Mouse (Mus musculus): ENCODE measurements at regions not wholly inside any gene's neighbourhood (a gene's known extent, or its start where the extent isn't known, plus 50 kb on each side); places are given as distances from the start of the nearest gene placed in this dataset.
A peak's percentile ranks its signal among the peaks of the same experiment; 100 is the strongest.

DNA sequence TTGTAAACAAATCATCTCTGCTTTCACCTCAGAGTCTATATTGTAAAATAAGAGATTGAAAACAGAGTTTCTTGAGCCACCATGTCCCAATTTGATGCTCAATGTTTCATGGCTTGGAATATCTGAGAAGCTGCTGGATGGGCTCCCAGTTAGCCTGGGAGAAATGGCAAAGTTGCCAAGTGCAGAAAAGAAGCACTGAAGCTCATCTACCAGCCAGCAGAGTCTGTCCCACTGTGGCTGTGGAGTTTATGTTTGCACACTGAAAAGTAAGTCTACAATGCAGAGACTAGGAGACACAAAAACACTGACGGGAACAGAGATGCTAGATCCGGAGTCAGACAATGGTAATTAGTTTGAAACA lies 341.7 kb downstream of the Fam84a start:
- Histone ChIP-seq H3K4me1 (no peaks in the 10 kb centered on the region), H3K36me3 (no peaks in the 10 kb centered on the region), H3K9me3 (replicated peaks) (no peaks in the 10 kb centered on the region), H3K4me3 (replicated peaks) (no peak overlapping the region), H3K4me2 (no peak overlapping the region), H3K27me3 (no peaks in the 10 kb centered on the region), H3K9ac (no peak overlapping the region), H3K27ac (no peak overlapping the region)
- ATAC-seq (replicated peaks; ENCODE audit: low FRiP score), result no peak
- WGBS, result 85% methylated on average over 2 of the region's 2 CpGs

DNA sequence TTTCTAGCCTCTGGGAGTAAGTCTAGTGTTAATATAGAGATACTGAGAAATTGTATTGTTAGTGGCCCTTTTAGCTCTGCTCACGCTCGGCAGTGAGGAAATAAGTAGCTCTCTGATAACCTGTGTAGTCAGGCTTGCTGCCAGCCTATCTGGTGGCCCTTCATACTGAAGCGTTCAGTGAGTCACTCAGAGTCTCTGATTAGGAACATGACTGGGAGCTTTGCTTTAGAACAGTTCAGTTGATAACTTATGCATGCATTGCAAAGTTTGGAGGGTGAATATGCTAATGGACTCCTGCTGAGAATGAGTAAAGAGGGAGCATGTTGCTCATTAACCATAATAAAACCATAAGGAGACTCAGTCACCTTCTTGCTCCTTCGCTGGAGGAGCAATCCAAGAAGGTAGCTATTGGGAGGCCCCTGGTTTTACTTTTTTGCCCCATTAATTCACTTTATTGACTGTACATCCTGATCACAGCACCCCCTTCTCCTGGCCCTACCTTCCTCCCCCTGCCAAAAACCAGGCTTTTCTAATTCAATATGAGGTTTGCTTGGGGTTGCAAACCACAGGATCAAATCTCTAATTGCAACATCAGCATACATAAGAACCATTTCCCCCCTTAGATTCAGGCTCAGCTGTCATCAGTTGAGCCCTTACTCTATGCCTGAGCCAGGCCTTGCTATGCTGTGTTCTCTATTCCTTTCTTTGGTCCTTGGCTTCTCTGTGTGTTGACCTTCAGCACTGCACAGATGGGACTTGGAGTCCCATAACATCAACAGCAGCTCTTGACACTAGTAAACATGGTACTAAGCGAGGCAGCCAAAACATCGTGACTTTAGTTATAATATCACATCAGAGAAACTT lies 342.3 kb downstream of the Fam84a start:
- H3K4me3 ChIP-seq (replicated peaks), result no peak overlapping the region
- H3K27me3 ChIP-seq, result no peaks in the 10 kb centered on the region
- no peak overlapping the region for H3K27ac ChIP-seq
- 74% methylated on average over 6 of the region's 6 CpGs for WGBS
- no peak overlapping the region for H3K4me2 ChIP-seq
- H3K4me1 ChIP-seq, result no peaks in the 10 kb centered on the region
- H3K9ac ChIP-seq, result no peak overlapping the region
- peak; percentile 15; the same call in 1 of the 2 replicates for ATAC-seq (replicated peaks; ENCODE audit: low FRiP score)
- H3K9me3 ChIP-seq (replicated peaks), result no peaks in the 10 kb centered on the region
- no peaks in the 10 kb centered on the region for H3K36me3 ChIP-seq

DNA sequence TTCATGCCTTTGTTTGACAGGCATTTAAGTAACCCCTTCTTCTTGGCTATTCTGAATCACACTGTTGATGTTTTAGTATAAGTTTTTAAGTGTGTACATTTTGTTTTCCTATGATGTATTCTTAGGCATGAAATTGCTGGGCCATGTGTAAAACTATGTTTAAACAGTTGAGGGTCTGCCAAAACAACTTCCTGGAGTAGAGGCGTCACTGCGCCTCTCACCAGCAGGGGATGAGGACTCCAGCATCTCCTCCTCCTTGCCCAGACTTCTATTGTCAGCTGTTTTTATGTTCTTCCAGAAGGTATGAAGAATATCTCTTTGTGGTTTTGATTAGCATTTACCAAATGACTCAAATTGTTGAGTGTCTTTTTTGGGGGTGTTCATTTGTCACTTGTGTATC lies 372.1 kb downstream of the Fam84a start:
- Histone ChIP-seq H3K27me3 (no peaks in the 10 kb centered on the region), H3K9ac (no peak overlapping the region), H3K9me3 (replicated peaks) (no peaks in the 10 kb centered on the region), H3K4me1 (no peaks in the 10 kb centered on the region), H3K4me2 (no peak overlapping the region), H3K27ac (no peak overlapping the region), H3K36me3 (no peaks in the 10 kb centered on the region), H3K4me3 (replicated peaks) (no peak overlapping the region)
- no peak for ATAC-seq (replicated peaks; ENCODE audit: low FRiP score)
- 90% methylated on average over 2 of the region's 2 CpGs for WGBS

DNA sequence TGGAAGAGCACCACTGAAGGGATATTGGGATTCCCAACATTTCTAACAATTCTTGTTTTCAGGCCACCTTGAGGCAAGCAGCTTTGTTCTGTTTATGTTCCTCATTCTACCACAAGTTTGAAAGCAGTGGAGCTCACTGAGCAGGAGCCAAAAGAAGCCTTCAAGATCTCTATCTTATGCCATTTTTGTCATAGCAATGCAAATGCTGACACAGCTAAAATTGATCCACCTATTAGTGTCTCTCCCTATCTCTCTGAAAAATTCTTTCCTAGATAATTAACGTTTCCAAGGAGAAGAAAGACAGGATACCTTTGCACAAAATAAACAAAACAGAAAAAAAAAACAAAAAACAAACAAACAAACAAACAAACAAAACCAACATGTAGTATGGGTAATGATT lies 375.2 kb downstream of the Fam84a start:
- Histone ChIP-seq H3K9ac (no peak overlapping the region), H3K36me3 (no peaks in the 10 kb centered on the region), H3K4me3 (replicated peaks) (no peak overlapping the region), H3K27ac (no peak overlapping the region), H3K4me1 (no peaks in the 10 kb centered on the region), H3K9me3 (replicated peaks) (no peaks in the 10 kb centered on the region), H3K27me3 (no peaks in the 10 kb centered on the region), H3K4me2 (no peak overlapping the region)
- WGBS, result 88% methylated on average over 1 of the region's 1 CpGs
- ATAC-seq (replicated peaks; ENCODE audit: low FRiP score), result no peak

DNA sequence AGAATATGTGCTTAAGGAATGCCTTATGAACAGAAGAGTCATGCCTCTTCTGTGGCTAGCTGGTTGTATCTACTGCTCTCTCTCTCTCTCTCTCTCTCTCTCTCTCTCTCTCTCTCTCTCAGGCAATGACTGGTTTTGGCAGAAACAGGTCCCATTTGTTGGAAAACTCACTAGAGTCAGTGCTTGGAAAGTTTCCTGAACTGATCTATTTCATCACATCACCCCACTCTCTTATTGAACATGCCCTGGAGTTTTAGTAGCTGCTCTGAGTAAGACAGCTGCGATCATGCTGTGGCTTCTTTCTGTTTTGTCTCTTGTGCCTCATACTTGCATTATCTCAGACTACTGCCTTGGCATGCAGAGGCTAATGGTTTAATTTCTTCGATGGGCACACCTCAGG lies 382.2 kb downstream of the Fam84a start:
- 86% methylated on average over 2 of the region's 2 CpGs for WGBS
- Histone ChIP-seq H3K36me3 (no peaks in the 10 kb centered on the region), H3K9ac (no peak overlapping the region), H3K4me2 (no peak overlapping the region), H3K4me1 (no peaks in the 10 kb centered on the region), H3K4me3 (replicated peaks) (no peak overlapping the region), H3K27me3 (no peaks in the 10 kb centered on the region), H3K9me3 (replicated peaks) (no peaks in the 10 kb centered on the region), H3K27ac (no peak overlapping the region)
- ATAC-seq (replicated peaks; ENCODE audit: low FRiP score), result no peak

DNA sequence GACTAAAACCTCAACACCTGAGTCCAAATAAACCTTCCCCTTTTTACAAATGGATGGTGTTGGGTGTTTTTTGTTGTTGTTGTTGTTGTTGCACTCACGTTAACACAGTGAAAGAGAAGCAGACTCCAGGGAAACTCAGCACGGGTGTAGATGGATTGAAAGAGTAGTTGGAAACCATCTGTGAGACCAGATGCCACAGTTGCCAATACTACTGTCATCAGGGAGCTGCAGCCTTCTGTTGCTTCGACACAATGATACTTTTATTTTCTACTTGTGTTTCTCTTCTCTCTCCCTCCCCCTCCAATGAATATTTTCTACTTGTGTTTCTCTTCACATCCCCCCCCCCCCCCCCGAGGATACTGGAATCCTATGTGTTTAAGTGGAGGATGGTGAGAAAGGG lies 382.7 kb downstream of the Fam84a start:
- Histone ChIP-seq H3K27ac (no peak overlapping the region), H3K27me3 (no peaks in the 10 kb centered on the region), H3K9me3 (replicated peaks) (no peaks in the 10 kb centered on the region), H3K4me3 (replicated peaks) (no peak overlapping the region), H3K4me1 (no peaks in the 10 kb centered on the region), H3K36me3 (no peaks in the 10 kb centered on the region), H3K9ac (no peak overlapping the region), H3K4me2 (no peak overlapping the region)
- 89% methylated on average over 4 of the region's 4 CpGs for WGBS
- no peak for ATAC-seq (replicated peaks; ENCODE audit: low FRiP score)

DNA sequence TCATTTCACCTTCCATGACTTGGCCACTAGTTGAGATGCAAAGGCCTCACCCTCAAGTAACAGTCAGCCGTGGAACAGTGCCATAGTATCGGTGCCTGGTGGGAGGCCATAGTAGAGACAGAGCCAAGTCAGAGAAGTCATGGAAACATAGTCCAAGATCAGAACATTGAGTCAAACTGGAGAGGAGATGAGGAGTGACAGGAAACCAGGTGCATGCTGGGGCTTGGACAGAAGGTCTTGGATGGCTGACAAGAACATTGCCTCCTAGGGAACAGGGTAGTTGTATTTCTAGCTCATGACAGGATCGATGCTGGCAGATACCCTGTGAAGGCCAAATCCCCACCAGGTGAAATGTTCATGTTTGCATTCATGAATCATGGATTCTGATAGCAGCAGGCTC lies 385.4 kb downstream of the Fam84a start:
- no peak for ATAC-seq (replicated peaks; ENCODE audit: low FRiP score)
- H3K27me3 ChIP-seq, result no peaks in the 10 kb centered on the region
- H3K9ac ChIP-seq, result no peak overlapping the region
- no peaks in the 10 kb centered on the region for H3K4me1 ChIP-seq
- H3K36me3 ChIP-seq, result no peaks in the 10 kb centered on the region
- H3K4me2 ChIP-seq, result no peak overlapping the region
- 89% methylated on average over 3 of the region's 3 CpGs for WGBS
- H3K27ac ChIP-seq, result no peak overlapping the region
- no peak overlapping the region for H3K4me3 ChIP-seq (replicated peaks)
- H3K9me3 ChIP-seq (replicated peaks), result no peaks in the 10 kb centered on the region

DNA sequence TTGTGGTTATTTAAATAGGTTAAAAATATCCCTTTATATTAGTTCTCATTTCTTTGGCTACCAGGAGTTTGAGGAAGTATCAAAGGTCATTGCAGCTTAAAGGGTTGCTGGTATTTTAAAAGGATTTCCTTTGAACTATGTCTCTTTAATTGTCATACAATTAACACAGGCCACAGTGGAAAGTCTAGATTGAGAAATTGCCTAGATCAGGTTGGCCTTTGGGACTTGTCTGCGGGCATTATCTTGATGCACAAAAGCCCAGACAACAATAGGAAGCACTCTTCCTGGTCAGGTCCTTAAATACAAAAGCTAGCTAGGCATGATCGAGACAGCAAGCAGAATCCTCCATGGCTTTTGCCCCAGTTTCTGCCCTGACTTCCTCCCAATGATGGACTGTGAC lies 398.0 kb downstream of the Fam84a start:
- no peak for ATAC-seq (replicated peaks; ENCODE audit: low FRiP score)
- no peak overlapping the region for H3K9ac ChIP-seq
- H3K36me3 ChIP-seq, result no peaks in the 10 kb centered on the region
- no peak overlapping the region for H3K4me2 ChIP-seq
- no peak overlapping the region for H3K4me3 ChIP-seq (replicated peaks)
- H3K9me3 ChIP-seq (replicated peaks), result no peaks in the 10 kb centered on the region
- WGBS, result 95% methylated on average over 2 of the region's 2 CpGs
- no peaks in the 10 kb centered on the region for H3K27me3 ChIP-seq
- H3K27ac ChIP-seq, result no peak overlapping the region
- no peaks in the 10 kb centered on the region for H3K4me1 ChIP-seq

DNA sequence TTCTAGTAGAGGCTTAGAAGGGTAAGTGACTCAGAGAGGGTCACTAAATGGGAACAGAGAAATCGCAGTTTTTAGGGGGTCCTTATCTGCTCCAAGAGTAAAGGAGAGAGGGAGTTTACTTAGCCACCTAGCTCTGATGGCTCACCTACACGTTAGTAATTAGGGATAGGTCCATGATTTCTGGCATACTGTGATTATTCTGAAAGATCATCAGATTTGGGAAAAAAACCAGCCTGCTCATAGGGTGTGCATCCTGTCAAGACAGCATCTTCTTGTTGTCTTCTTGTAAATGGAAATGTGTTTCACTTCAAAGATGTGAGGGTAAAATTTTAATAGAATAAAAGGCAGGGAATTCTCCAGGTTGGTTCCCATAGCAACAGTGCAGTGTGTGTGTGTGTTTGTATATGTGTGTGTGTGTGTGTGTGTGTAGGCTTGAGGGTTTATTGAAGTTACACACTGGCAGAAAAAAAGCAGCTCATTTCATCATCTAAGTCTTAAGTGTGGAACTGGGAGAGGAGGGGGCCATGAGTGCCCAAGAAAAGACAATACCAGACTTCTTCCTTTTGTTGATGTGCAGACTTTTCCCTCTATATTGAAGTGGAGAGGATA lies 407.4 kb downstream of the Fam84a start:
- ATAC-seq (replicated peaks; ENCODE audit: low FRiP score), result no peak
- WGBS, result 70% methylated on average over 2 of the region's 2 CpGs
- Histone ChIP-seq H3K27ac (no peak overlapping the region), H3K36me3 (no peaks in the 10 kb centered on the region), H3K4me1 (no peaks in the 10 kb centered on the region), H3K4me3 (replicated peaks) (no peak overlapping the region), H3K9me3 (replicated peaks) (no peaks in the 10 kb centered on the region), H3K9ac (no peak overlapping the region), H3K4me2 (no peak overlapping the region), H3K27me3 (no peaks in the 10 kb centered on the region)

DNA sequence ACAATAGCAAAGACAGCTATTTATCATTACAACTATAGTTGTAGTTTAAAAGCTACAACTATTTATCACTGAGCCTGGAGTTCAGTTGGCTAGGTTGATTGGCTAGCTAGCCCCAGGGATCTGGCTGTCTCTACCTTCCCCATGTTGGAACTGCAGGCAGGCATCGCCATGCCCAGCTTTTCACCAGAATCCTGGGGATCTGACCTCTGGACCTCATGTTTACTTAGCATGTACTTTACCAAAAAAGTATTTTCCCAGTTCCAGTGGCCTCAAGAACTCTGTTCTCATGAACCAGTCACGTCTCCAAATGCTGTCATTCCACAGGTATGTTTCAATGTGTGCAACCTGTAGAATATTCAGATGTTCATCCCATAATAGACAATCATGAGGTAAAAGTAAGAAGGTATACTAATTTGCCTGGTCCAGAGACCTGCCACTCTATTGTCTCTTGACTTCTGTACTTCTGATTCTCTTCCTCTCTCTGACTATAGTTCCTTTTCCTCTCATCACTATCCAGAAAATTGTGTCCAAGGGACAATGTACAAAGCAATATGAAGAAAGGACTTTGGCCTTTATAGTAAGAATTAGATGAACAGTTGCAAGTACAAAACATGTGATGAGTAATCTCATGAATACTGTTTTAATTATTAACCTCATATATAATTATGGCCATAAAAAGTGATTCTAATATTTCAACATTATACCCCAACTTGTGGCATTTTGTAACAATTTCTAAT lies 421.8 kb downstream of the Fam84a start:
- Histone ChIP-seq H3K27me3 (no peaks in the 10 kb centered on the region), H3K27ac (no peak overlapping the region), H3K4me1 (no peaks in the 10 kb centered on the region), H3K9ac (no peak overlapping the region), H3K4me3 (replicated peaks) (no peak overlapping the region), H3K36me3 (no peaks in the 10 kb centered on the region), H3K4me2 (no peak overlapping the region), H3K9me3 (replicated peaks) (no peaks in the 10 kb centered on the region)
- WGBS, result 83% methylated on average over 2 of the region's 2 CpGs
- ATAC-seq (replicated peaks; ENCODE audit: low FRiP score), result no peak

DNA sequence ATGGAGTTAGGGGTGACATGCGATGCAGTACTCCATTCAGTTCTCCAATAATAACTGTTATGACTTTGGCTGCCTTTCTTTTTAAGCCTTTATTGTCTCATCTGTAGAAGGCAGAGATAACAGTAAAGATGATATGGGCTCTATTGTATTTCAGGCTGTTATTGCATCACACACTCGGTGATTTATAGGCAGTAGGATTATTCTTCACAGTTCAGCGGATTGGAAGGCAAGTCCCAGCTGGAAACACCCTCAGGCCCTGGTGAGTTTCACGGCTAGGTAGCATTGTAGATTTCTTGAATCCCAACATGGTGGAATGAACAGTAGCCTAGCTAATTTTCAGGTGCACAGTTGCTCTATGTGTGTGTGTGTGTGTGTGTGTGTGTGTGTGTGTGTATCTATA lies 422.9 kb downstream of the Fam84a start:
- Histone ChIP-seq H3K27me3 (no peaks in the 10 kb centered on the region), H3K9me3 (replicated peaks) (no peaks in the 10 kb centered on the region), H3K4me2 (no peak overlapping the region), H3K4me3 (replicated peaks) (no peak overlapping the region), H3K36me3 (no peaks in the 10 kb centered on the region), H3K4me1 (no peaks in the 10 kb centered on the region), H3K27ac (no peak overlapping the region), H3K9ac (no peak overlapping the region)
- ATAC-seq (replicated peaks; ENCODE audit: low FRiP score), result no peak
- 62% methylated on average over 4 of the region's 4 CpGs for WGBS

DNA sequence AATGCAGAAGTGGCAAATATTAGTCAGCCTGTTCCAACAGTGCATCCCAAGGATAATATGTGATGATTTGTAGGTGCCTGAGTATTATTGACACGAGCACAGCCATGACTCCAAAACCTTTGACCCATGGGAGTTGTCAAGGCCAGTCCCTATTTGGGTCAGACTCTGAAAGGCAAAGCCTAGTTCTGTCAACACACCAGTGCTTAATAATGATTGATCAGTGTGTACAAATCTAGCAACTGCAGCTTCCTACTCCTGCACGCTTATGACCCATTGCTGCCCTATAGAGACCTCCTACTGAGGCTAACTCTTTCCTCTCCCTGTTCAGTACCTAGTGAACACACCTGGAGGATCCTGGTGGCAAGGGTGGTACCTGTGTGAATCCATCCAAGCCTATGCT lies 427.3 kb downstream of the Fam84a start:
- no peaks in the 10 kb centered on the region for H3K4me1 ChIP-seq
- 59% methylated on average over 2 of the region's 2 CpGs for WGBS
- H3K27me3 ChIP-seq, result no peaks in the 10 kb centered on the region
- no peak for ATAC-seq (replicated peaks; ENCODE audit: low FRiP score)
- H3K4me3 ChIP-seq (replicated peaks), result no peak overlapping the region
- no peak overlapping the region for H3K9ac ChIP-seq
- H3K36me3 ChIP-seq, result no peaks in the 10 kb centered on the region
- H3K4me2 ChIP-seq, result no peak overlapping the region
- H3K9me3 ChIP-seq (replicated peaks), result no peaks in the 10 kb centered on the region
- no peak overlapping the region for H3K27ac ChIP-seq

All from kidney, embryonic 15.5 days (tissue).